Mouse (Mus musculus) hindbrain, embryonic 14.5 days (tissue): ENCODE data around the gene Fam50a. TPM values are rescaled to one million over a fixed set of nuclear protein-coding genes. Genes with fewer than 3 reads are reported as not detected.

ENCODE experiments used
- ATAC-seq: fragments of 200-750 bp; cut with Nextera tagmentation; 2 replicates; pipeline ENCODE4 v1.8.0; 2017; ENCODE audit warnings: moderate number of reproducible peaks, mild to moderate bottlenecking, moderate TSS enrichment, moderate library complexity; ENCODE audit not compliant: low FRiP score
- DNase-seq: peaks from one replicate; pipeline ENCODE4 v3.0.0-alpha.2; 2015; ENCODE audit warnings: low spot score
- H3K27ac ChIP-seq: fragments of 300-500 bp; sonication (generic); 2 replicates; pipeline ENCODE4 v1.5.1; 2014; ENCODE audit warnings: mild to moderate bottlenecking, moderate library complexity
- H3K27me3 ChIP-seq: fragments of 300-500 bp; sonication (generic); 2 replicates; pipeline ENCODE4 v1.6.1; 2014; ENCODE audit warnings: mild to moderate bottlenecking, low read length, mixed read lengths; ENCODE audit not compliant: control insufficient read depth, insufficient read depth
- H3K36me3 ChIP-seq: fragments of 300-500 bp; sonication (generic); replicated peaks from 2 replicates; pipeline ENCODE4 v1.6.1; 2014; ENCODE audit not compliant: control insufficient read depth, insufficient read depth
- H3K4me1 ChIP-seq: fragments of 300-500 bp; sonication (generic); replicated peaks from 2 replicates; pipeline ENCODE4 v1.6.1; 2014; ENCODE audit warnings: antibody characterized with exemption, low read length, mixed read lengths; ENCODE audit not compliant: control insufficient read depth, insufficient read depth
- H3K4me2 ChIP-seq: fragments of 300-500 bp; sonication (generic); replicated peaks from 2 replicates; pipeline ENCODE4 v1.6.1; 2014; ENCODE audit warnings: mild to moderate bottlenecking, moderate library complexity
- H3K4me3 ChIP-seq: fragments of 300-500 bp; sonication (generic); replicated peaks from 2 replicates; pipeline ENCODE4 v1.5.1; 2014; ENCODE audit warnings: mild to moderate bottlenecking, low read length
- H3K9ac ChIP-seq: fragments of 300-500 bp; sonication (generic); 2 replicates; pipeline ENCODE4 v1.6.1; 2014
- H3K9me3 ChIP-seq: fragments of 300-500 bp; sonication (generic); 2 replicates; pipeline ENCODE4 v1.6.1; 2016; ENCODE audit warnings: low read length; ENCODE audit not compliant: control insufficient read depth
- WGBS: fragments of 180-500 bp; shearing (Covaris S2); extraction: QIAGEN DNeasy Blood & Tissue Kit; methylation state at CpG from one replicate; pipeline ENCODE4 v1.1.7; 2014; 5-methylcytosine and 5-hydroxymethylcytosine counted together
- microRNA-seq: library from miRNA; unstranded; fragments of <30 nt; microRNA quantifications from one replicate; pipeline ENCODE4, GENCODE M21; 2016
- polyA plus RNA-seq: library from polyadenylated mRNA; unstranded; fragments of >200 nt; fragmentation: Nextera tagmentation; extraction: Ambion mirVana; gene quantifications from 2 replicates; pipeline ENCODE4 v1.2.1, GENCODE M21; 2014

Fam50a gene
- polyA plus RNA-seq, 1 experiment from 2014 or later: 45.3 TPM

- ATAC-seq (peak; percentile 76), DNase-seq (peak; percentile 66)
- 20% methylated on average over 49 of the region's 49 CpGs for WGBS
- Histone ChIP-seq H3K27ac (peak overlapping the region; percentile 82), H3K4me2 (peak overlapping the region; percentile 63), H3K4me3 (peak overlapping the region; percentile 58), H3K36me3 (no peaks in the 10 kb centered on the region; the same call in 1 of the 2 replicates), H3K27me3 (no peaks in the 10 kb centered on the region), H3K9ac (peak overlapping the region; percentile 84), H3K4me1 (peaks cover 14% of the 10 kb centered on the region; the same call in 1 of the 2 replicates), H3K9me3 (no peaks in the 10 kb centered on the region)
Measured at GRCm38 (mm10) chrX:74368209-74368909, 55.5 kb downstream of the Fam50a start.

Small RNA genes within 50 kb of the gene (microRNA-seq; reads per million reads assigned to microRNA genes)
- gene Mir7091 (0.48 reads per million), gene Mir7092 (1.1 reads per million)

Other genes starting within 250 kb of the Fam50a start
- not detected in 2 replicates for gene Opn1mw, start 185.6 kb upstream of the Fam50a start, polyA plus RNA-seq
- gene Mecp2, start 177.7 kb upstream of the Fam50a start, polyA plus RNA-seq: 15.5 and 15.6 TPM in 2 replicates
- not detected in 2 replicates for gene Tex28, start 145.2 kb upstream of the Fam50a start, polyA plus RNA-seq
- 0.08 TPM in 1 of 2 replicates, not detected in the other for gene Tktl1, start 135.8 kb upstream of the Fam50a start, polyA plus RNA-seq
- gene Flna, start 63.2 kb upstream of the Fam50a start, polyA plus RNA-seq: 92.7 and 100.0 TPM in 2 replicates
- 14.7 and 17.0 TPM in 2 replicates for gene Emd, start 58.3 kb upstream of the Fam50a start, polyA plus RNA-seq
- 484 and 540 TPM in 2 replicates for gene Rpl10, start 42.2 kb upstream of the Fam50a start, polyA plus RNA-seq
- gene Taz, start 31.1 kb upstream of the Fam50a start, polyA plus RNA-seq: 48.4 and 56.5 TPM in 2 replicates
- 3.0 and 3.6 TPM in 2 replicates for gene Dnase1l1, start 30.7 kb upstream of the Fam50a start, polyA plus RNA-seq
- gene Atp6ap1, start 15.9 kb upstream of the Fam50a start, polyA plus RNA-seq: 248 and 297 TPM in 2 replicates
- gene Gdi1, start 8.0 kb upstream of the Fam50a start, polyA plus RNA-seq: 781 and 862 TPM in 2 replicates
- 44.5 and 45.6 TPM in 2 replicates for gene Plxna3, start 16.0 kb downstream of the Fam50a start, polyA plus RNA-seq
- 64.0 and 87.6 TPM in 2 replicates for gene Lage3, start 40.6 kb downstream of the Fam50a start, polyA plus RNA-seq
- 68.4 and 74.3 TPM in 2 replicates for gene Ubl4a, start 60.2 kb downstream of the Fam50a start, polyA plus RNA-seq
- gene Slc10a3, start 60.3 kb downstream of the Fam50a start, polyA plus RNA-seq: 7.1 and 9.5 TPM in 2 replicates
- 33.2 and 36.0 TPM in 2 replicates for gene Fam3a, start 80.2 kb downstream of the Fam50a start, polyA plus RNA-seq
- 17.8 and 21.5 TPM in 2 replicates for gene Ikbkg, start 80.3 kb downstream of the Fam50a start, polyA plus RNA-seq
- gene G6pdx, start 116.2 kb downstream of the Fam50a start, polyA plus RNA-seq: 48.8 and 52.3 TPM in 2 replicates
- gene Gm6880, start 168.4 kb downstream of the Fam50a start, polyA plus RNA-seq: not detected in 2 replicates